Mouse (Mus musculus): ENCODE data around the gene Gstp1.

- TF ChIP-seq CTCF (IDR thresholded peaks at IDR 0.05; ENCODE audit: borderline replicate concordance, extremely low read depth, insufficient read depth, insufficient read length) = no peak
- TF ChIP-seq POLR2A (IDR thresholded peaks at IDR 0.05; ENCODE audit: borderline replicate concordance, extremely low read depth, insufficient read depth, insufficient read length, poor library complexity, severe bottlenecking) = no peak
These were observed 44.6 kb upstream of the Gstp1 start for GRCm38 (mm10) chr19:4082219-4082965.
